Mouse (Mus musculus) A20 (cell line): ENCODE data around the gene Iqcj.

ENCODE experiments used
- DNase-seq: peaks from one replicate; pipeline ENCODE4 v3.0.0-alpha.2; 2011; ENCODE audit warnings: low read depth, low spot score

The Iqcj gene

DNA sequence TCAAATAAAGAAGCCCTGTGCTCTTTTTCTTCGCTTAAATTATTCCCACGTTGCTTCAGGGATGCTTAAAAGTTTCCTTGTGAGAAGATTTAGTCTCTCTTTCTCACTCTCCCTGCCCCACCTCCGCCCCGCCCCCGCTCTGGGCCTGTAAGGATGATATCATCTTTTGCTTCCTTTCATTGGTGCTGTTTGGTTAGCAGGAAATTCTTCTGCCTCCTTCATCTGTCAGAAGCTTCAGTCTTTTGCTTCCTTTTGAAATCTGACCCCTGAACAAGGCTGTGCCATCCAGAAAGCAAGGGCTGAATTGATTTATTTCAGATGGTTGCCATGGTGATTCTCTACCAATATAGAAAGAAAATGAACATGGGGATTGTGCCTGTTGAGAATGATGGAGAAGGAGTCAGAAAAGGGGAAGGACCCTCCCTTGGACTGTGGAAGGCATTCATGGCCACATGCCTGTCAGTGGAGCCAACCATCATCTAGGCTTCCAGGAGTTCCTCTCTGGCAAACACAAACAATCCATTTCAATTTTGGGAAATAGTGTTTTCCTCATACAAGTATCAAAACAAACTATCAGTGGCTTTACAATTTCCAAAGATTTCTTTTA, 62.5 kb downstream of the Iqcj start:
- no peak for DNase-seq

DNA sequence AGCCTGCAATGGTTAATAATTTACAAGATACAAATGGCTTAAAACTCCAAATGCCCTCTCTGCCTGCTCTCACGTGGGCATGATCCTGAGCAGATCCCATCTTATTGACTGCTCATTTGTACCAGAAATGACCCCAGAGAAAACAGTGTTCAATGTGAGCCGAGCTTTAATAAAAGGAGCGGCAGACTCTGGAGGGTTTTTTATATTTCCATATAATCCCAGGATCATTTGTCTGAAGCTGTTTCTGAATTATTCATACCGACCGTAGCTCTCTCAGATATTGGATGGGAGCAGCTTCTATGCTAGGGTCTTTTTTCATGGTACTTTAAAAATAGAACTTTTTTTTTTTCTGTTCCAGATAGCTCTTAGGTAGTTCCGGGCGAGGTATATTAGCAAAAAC, 67.7 kb downstream of the Iqcj start:
- DNase-seq: no peak

DNA sequence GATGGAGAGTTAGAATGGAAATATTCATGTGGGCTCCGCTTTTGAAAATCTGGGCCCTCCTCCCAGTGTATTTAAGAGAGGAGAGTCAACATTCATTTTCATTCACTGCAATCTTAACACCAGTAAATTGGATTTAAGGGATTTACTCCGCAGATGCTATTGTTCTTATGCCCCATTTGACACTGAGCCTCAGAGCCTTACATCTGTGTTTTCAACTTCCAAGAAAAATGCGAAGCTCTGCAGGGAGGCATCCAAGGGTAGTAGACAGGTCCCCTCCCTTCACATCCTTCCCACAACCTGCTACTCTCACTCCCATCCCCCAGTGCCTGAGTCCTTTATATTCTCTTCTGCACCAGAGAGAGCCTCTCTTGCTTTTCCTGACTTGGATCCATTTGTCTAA, 68.1 kb downstream of the Iqcj start:
- no peak for DNase-seq

DNA sequence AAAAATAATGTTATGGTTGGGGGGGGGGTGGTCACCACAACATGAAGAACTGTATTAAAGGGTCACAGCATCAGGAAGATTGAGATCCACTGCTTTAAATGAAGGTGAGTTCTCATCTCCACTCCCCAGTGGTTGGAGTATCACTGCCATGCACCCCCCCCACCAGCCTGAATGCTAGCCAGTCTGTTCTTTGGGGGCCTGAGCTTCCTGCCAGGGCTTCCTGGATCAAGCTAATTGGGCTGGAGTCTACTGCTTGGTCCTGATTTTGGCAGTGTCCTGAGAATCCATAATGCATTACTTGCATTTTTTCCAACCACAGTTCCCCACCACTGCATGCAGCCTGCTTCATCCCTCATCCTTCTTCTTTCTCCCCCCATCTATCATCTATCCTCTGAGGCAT, 68.7 kb downstream of the Iqcj start:
- no peak for DNase-seq

DNA sequence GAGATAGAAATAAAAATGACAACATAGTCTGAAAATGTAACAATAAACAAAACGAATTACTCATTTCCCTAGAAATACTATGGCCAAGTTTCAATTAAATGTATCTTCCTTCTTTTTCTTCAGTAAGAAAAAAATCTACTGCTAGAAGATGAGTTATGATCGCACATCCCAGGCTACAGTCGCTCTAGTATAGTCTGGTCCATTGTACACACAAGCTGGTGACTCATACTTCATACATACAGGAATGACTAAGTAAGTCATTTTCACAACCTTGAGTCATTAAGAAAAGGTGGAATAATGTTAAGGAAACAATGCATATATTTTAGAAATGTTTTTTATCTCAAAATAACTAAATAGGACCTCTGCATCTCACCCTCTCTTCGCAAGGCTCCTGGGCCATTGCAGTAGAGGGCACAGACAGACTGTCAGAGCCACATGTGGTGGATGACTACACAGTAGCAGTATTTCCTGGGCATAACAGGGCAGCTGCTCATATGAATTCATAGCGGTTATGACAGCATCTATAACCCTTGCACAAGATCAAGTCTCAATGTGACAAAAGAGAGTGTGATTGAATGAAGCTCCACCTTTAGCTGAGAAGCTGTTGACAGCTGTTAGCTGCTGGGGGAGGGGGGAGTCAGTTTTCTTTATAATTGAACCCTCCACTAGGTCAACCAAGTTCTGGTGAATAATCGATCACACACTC, 70.1 kb downstream of the Iqcj start:
- no peak for DNase-seq

DNA sequence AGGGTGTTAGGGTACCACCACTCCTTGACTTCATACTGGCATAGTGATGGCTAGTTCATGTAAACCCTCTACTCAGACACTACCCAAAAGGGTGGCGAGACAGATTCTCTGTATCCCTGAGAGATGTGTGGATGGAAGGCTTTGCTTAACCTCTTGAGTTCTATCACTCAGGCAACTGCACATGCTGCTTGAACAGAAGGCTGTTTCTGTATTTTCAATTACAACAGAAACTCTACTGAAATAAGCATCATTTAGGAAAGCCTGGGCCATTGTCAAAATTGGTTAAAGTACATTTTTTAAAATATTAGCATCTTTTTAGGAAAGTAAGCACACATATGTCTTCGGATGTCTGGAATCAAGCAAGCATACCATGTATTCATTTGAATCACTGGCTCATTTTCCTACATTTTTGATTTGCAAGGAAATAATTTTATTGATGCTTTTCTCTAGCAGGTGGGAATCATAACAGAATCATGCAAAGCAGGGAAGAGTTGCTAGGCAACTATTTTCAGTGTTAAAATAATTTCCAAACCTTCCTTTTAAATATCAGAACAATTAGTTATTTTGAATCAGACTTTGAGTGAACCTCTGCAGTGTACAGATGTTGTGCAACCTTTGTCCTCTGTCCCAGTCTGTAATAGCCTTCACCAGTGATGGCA, 82.4 kb downstream of the Iqcj start:
- DNase-seq: no peak

DNA sequence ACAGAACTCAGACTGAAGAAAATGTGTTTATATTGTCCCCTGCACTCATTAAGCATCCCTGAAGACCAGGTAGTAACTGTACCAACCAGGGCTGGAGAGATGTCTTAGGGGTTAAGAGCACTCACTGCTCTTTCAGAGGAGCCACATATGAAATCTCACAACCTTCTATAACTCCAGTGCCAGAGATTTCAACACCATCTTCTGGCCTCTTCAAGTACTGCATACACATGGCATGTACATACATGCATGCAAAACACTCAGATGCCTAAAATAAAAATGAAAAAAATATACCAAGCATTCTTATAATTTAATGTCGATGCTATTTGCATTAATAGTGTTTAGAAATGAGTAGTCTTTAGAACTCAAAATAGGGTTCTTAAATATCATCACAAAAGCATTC, 88.0 kb downstream of the Iqcj start:
- DNase-seq: no peak

DNA sequence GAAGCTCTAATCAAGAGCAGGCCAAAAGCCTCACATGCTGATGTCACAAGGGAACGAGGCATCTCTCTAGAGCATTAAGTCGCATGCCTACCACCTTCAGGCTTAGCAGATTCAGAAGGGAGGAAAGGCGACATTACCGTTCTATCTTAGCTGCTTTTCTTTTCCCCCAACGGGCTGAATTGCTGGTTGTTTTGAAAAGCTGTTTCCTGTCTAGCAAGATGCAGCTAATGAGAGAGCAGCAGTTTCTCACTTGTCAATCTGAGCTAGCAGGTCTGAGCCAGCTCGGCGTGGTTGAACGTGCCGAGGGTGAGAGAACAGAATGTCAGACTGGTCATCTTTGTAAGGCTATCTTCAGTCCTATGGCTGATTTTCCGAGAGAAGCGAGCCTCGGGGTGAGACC, 91.3 kb downstream of the Iqcj start:
- DNase-seq: no peak

DNA sequence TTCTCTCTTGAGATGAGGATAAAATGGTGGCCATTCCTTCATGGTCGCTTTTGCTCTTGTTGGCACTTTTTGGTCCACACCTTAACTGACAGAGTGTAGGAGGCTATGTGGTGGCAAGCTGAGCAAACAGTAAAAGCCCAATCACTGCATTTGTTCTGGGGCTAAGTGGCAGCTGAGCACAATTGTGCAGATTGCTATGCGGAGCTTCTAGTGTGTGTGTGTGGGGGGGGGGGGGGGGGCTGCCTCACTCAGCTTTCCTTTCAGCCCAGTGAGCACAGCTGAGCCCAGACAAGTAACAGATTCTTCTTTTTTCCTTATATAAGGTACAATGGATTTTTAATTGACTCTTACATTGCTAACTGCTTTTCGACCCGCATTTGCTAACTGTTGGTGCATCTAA, 110.4 kb downstream of the Iqcj start:
- no peak for DNase-seq

DNA sequence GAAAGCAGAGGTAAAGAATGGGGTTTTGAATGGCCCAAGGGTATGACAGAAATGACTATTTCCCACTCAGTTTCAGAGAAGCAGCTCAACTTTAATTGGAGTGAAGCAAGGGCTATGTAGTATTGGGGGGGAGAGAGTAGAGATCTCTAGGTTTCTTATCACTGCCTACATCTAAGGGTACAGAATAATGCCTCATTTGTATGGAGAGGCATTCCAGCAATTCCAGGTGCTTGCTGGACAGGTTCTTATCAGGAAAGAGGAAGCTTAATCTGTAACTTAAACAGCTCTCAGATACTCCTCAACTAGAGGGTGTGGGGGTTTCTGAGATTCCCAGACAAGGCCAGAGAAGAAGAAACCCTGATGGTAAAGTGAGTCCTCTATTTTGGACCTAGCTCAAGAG, 120.3 kb downstream of the Iqcj start:
- DNase-seq: no peak

DNA sequence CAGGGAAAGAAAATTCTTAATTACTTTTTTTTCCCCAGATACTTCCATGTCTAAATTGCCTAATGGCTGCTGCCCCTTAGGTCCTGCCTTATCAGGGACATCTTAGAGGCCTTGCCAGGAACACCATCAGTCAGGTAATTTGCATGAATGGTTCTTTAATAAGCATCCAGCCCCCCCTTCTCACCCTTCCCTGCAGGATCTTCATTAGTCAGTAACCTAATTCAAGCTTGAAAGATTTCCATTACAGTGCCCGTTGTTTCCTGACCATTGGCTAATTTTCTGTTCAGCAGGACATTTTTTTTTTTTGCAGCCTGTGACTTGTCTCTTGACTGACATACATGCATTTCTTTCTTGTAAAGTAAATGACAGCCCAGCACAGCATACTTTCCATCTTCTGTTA, 123.8 kb downstream of the Iqcj start:
- DNase-seq: no peak

DNA sequence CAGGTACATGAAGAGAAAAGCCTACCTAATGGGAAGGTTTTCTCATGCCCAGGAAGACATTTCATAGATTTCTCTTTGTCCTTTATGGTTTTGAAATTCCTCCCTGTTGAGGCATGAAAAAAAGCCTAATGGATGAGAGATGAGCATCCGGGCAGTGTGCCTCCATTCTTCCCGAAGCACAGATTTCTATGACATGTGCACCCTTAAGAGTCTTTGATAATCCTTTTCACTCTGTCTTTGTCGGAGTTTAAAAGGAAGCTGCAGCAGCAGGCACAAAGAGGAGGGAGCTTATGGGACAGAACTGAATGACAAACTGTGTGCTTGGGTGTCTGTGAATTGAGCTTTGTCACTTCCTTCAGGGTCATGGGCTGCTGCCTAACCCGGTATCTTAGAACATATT, 127.4 kb downstream of the Iqcj start:
- no peak for DNase-seq

DNA sequence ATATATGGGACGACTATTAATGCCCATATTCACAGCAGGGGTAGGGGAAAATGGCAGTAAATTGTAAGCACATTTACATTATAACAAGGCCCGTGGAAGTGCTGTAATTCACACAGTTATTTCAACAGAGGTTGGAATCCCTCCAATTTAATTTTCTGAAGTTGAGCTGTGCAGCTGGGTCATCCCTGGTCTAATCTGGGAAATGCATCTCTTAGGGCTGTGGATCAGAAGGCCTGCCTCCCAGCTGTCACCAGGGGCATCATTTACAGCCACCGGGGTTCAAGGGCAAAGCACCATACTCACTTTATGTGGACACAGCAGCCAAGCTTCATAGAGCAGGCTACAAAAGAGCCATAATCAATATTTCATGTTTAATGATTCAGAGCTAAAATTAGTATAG, 144.1 kb downstream of the Iqcj start:
- DNase-seq: no peak

DNA sequence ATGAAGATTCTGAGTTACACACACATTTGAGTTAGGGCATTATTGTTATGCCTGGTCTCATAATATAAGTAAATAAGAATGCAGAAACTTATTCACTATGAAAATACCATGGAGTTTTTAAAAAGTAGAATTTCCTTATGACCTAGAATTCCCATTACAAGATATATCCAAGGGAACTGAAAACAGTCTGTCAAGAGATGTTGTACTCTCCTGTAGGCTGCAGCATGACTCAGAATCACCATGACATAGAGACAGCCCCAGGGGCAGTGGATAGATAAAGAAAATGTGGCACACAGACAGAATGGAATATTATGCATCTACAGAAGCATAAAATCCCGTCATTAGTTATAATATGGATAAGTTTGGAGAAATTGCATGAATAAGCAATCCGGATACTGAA, 150.9 kb downstream of the Iqcj start:
- DNase-seq: no peak

DNA sequence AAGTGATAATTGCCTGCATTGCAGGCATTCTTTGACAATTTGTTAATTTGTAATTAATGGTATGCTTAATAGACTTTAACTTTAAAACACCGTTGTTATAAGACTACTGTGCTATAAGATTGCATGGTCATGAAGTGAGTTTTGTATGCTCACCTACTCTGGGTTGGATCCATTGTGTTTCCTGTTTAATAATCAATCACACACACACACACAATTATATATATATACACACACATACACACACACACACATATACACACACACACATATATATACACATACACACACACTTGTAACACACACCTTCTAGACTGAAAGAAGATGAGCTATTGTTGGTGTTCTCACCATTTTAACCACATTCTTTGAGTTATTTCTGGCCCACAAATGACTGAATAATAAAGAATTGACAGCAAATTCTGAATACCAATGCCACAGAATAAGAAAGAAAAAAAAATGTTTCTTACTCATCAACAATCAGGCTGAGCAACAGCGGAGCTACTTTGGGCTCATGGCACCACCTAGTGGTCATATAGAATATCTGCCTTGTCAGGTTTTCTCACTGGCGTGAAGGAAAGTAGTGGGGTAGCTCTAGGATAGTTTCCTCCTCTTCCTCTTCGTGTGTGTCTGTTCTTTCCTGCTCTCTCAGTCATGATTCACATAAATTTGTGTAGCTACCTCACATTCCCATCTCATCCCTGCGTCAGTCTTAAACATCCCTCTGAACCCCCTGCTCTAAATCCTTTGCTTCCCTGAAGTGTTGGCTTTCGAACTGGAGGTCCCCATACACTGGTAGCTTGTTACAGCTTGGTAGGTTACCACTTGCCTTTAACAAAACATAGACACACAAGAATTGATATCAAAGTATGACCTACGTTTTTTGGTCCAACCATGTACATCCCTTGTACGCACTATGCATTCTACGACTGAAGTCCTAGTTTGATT, 153.7 kb downstream of the Iqcj start:
- peak; percentile 41 for DNase-seq

DNA sequence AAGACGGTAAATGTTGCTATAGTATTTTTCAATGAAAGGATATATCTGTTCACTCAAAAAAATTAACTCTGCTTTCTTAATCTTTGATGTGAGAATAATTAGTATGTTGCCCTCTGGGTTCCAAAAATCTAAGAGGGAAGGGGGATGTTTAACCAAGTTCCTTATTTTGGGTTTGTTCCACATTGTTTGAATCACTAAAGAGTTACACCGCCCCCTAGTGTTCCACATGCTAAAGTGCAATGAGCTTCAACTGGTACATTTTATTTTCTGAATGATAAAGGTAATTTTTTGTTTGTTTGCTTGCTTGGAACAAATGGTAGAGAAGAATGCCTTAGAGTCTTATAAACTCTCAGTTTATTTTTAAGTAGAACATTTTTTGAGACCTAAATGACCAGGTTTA, 161.5 kb downstream of the Iqcj start:
- DNase-seq: peak; percentile 46

DNA sequence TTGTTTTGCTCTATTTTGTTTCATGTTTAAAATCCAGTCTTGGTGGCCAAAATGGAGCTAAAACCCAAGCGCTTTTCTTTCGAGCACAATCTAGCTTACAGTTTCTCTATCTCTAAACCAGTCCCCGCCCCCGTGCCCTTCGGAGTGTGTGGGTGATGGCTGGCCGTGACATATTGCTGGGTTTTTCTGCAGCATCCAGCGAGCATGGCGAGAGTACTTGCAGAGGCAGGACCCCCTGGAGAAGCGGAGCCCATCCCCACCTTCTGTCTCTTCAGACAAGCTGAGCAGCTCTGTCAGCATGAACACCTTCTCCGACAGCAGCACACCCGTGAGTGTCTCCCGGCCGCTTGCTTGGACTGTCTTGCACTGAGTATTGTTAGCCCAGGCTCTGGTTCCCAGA, 163.1 kb downstream of the Iqcj start:
- DNase-seq: no peak

DNA sequence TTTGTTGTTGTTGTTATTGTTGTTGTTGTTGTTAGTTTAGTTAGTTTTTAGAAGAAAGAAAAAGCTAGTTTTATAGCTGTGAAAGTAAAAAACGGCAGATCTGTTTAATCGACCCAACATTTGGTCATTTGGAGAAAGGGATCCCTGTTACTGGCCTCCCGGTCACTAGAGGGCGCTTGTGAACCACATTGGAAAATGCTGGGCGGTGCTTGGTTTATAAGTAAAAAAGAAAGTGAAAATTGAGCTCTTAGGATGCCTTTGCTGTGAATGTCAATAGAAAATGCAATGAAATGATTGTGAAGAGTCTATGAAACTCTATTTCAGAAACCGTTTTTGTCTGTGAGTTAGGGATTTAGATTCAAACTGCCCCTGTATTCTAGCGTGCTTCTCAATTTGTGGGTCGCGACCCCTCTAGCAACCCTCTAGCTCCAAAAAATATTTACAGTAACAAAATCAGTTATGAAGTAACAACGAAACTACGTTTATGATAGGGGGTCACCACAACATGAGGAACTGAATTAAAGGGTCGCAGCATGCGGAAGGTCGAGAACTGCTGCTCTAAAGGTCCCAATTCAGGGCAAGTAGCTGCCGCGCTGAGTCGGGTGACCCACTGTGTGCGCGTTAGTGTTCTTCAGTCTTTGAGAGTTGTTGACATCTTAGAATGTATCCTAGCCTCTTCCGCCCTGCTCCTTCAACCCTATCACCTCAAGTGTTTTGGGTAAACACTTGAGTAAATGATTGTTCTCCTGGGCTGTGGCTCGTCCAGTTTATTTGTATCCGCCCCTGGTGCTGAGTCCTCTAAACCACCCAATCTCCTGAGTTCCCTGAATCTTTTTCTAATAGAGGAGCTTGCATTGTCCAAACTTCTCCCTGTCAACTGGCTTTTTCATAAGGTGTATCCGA, 164.6 kb downstream of the Iqcj start:
- DNase-seq: peak; percentile 42

DNA sequence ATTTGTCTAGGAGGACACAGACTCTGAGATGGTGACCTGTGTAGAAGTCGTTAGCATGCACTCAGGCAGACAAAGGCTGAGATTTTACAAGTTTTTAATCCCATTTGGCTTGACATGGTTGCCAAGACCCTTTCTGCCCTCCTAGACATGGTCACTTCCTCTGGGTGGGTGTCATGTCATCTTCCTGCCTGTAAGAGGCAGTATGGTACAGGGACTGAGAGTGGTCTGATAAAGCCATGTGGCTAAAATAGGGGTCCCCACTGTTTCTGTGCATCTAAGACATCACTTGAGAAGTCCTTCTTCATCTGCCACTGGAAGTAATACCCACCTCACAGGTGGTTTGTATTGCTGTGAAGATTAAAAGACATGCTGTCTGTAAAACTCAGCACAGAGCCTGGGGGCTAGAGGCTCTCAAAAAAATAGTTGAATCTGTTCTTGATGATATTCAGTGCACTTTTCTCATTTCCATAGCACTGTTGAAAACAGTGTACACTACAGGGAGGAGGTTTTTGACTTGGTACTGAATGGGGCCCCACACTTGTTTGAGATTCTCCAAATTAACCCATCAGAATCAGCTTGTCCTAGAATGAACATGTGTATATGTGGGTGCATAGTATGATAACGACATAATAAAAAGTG, 167.3 kb downstream of the Iqcj start:
- DNase-seq: no peak

DNA sequence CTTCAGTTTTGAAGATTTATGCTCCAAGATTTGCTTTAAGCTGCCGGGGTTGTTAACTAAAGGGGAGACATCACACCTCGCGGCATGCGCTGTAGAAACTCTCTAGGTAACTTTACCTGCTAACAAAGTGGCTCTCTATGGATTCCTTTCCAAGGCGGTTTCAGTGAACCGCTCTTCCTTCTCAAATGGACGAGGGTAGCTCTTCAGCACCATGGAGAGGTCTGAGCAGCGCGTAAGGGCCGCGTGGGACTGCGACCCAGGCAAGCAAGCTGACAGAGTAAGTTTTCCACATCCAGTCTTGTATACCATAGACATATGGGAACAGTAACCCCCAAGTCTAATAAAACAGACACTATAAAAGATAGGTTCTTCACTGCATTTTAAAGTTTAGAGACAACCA, 172.7 kb downstream of the Iqcj start, which contains the start of gene Schip1:
Gene Schip1 (plus strand): TSS at position 72 of the 400 bp plus-strand sequence.
- DNase-seq: no peak
